Mouse (Mus musculus): ENCODE measurements around the gene Gli3.

Gli3 gene

DNA sequence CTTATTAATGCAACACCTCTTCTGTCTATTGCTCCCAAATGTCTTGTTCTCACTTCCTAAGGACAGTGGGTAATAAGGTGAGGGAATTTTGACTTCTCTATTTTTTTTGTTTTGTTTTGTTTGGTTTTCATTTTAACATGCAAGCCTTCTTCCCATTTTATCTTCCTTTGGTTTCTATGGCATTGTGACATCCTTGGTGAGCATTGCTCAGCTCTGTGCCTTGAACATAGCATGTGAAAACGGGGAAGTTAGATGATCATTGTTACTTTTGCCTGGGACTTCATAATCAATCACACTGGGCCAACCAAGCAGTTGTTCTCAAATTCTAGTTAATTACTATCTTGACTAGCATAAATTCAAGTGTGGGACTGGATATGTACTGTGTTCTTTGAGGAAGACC lies 258.4 kb downstream of the Gli3 start:
- DNase-seq (ENCODE audit: low spot score in 2 of 2): no peak

DNA sequence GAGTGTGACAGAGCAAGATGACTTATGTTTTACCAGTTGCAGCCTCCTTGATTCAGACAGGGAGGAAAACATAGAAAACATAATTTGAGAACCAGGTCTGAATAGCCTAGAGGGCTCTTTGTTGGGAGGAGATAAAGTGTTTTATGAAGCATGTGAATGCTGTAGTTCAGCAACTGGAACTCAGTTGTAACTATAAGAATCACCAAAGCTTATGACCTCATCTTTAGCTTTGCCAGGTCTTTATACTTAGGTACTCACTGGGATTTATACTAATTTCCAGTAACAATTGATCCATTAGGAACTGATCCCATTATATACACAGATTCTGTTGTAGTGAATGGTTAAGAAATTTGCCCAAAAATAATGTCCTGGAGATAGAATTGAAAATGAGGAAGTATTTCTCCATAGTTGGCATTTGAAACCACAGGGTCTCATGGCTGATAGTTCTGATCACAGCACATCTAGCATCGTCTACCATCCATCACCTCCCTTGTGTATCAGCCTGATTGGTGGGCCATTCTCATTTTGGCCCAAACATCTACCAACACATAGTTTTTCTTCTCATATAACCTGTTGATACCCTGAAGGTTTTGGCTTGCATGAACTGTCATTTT lies 259.8 kb downstream of the Gli3 start:
- no peak for DNase-seq (ENCODE audit: low spot score in 2 of 2)

DNA sequence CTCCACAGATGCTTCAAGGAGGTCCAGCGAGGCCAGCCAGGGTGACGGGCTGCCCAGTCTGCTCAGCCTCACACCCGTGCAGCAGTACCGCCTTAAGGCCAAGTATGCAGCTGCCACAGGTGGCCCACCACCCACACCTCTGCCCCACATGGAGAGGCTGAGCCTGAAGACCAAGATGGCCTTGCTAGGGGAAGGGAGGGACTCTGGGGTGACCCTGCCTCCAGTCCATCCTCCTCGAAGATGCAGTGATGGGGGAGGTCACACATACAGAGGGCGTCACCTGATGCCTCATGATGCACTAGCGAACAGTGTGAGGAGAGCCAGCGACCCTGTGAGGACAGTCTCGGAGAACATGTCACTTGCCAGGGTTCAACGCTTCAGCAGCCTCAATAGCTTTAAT lies 261.7 kb downstream of the Gli3 start:
- no peak for DNase-seq (ENCODE audit: low spot score in 2 of 2)

DNA sequence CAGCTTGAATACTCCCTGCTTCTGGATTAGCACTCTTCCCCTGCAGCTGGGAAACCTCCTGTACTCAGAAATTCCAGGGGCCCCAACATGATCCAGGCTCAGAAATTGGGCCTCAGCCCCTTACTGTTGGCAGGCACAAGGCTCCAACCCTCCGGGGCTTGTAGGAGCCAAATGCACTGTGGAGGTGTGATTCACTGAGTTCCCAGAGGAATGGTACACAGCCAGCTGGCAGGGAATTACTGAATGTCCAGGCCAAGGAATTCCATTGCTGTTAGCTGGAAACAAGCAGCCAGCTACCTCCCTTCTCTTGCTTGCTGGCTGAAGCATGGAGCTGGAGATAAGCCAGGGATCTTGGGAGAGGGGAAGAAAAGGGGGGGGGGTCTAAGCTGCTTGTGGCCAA lies 278.7 kb downstream of the Gli3 start:
- no peak for DNase-seq (ENCODE audit: low spot score in 2 of 2)

DNA sequence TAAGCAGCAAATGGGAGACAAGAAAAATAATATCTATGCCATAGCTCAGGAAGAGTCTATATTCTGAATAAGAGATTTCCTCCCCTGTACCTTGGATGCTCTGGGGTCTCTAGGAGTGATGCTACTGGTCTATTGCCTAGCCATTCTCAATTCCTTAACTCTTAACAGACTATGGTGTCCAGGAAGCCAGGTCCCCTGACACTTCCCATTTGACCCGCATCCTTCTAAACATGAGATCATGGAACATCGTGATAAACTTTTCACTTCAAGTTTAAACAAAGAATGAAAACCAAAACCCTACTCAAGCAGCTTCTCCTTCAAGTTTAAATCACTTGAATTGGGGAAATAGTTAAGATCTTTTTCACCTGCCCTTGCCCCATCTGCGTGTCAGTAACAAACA lies 279.3 kb downstream of the Gli3 start:
- no peak for DNase-seq (ENCODE audit: low spot score in 2 of 2)

GRCm38 (mm10) chr13:15742777-15743176 lies 279.7 kb downstream of the Gli3 start:
- no peak for DNase-seq (ENCODE audit: low spot score in 2 of 2)

GRCm38 (mm10) chr13:15758835-15759632 lies 296.0 kb downstream of the Gli3 start:
- peak; percentile 31 to 65 for DNase-seq (ENCODE audit: low spot score in 2 of 2)

- no peak for DNase-seq (ENCODE audit: low spot score in 2 of 2)
These were observed 296.8 kb downstream of the Gli3 start for GRCm38 (mm10) chr13:15759633-15760441.

GRCm38 (mm10) chr13:15762291-15762690 lies 299.3 kb downstream of the Gli3 start:
- no peak for DNase-seq (ENCODE audit: low spot score in 2 of 2)

GRCm38 (mm10) chr13:15762901-15763417 lies 299.9 kb downstream of the Gli3 start:
- no peak for DNase-seq (ENCODE audit: low spot score in 2 of 2)

- DNase-seq (ENCODE audit: low spot score in 2 of 2): no peak
These were observed 314.6 kb downstream of the Gli3 start for GRCm38 (mm10) chr13:15777624-15778023.

Measured in spleen, postnatal 10 days (tissue).